Mouse (Mus musculus) layer of hippocampus, postnatal 25 days (tissue): Measurements from ENCODE around the gene Foxp1. TPM values are rescaled to one million over a fixed set of nuclear protein-coding genes. Genes with fewer than 3 reads are reported as not detected.

Experiments
- DNase-seq, 2 experiments: peaks; one replicate each; pipeline ENCODE4 v3.0.0; 2022; ENCODE audit warnings: mixed read lengths in 2 of 2, low spot score in 1 of 2; ENCODE audit errors: extremely low spot score in 1 of 2
- total RNA-seq, 2 experiments: library from RNA; stranded (reverse); gene quantifications; 2 replicates each; pipeline ENCODE4 v1.2.3; 2021

Foxp1 gene
- total RNA-seq, 2 experiments from 2014 or later = 85.7 to 92.0 TPM

DNA sequence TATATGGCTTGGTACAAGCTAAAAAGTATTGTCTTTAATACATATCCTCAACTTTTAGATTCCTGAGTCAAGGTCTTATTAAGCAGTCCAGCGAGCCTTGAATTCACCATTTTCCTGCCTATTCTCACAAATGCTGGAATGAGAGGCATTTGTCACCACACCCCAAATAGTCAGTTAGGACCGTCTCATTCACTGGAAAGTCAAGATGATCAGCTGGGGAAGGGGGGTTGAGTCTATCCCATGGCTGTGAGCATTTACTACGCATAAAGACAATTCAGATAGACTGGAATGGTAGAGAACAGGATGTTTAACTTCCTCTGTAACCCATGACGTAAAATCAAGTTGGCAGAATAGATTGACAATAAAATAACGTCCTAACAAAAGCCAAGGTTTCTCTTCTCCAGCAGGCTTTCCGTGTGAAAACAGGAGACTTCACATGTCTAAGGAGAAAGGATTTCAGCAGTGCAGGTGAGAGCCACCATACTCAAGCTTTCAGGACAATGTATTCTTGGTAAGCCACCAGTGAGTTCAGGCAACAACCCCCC lies 351.2 kb downstream of the Foxp1 start:
- no peak for DNase-seq

DNA sequence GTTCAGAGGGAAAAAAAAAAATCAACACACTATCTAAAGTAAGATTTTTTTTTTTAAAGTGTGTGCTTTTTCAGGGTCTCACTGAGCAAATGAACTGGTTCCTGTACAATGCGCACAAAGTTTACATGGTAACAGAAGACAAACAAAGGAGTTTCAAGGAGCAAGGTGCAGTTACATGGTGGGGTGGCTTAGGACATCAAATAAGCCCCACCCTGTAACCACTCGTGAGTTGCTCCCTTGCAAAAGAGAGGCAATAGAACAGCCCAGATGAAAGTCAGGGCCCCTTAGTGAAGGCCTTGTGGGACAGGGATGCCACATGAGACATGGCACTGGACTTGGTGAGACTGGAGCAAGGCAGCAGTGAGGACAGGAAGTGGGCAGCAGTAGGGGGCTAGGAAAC lies 353.8 kb downstream of the Foxp1 start:
- DNase-seq = no peak

DNA sequence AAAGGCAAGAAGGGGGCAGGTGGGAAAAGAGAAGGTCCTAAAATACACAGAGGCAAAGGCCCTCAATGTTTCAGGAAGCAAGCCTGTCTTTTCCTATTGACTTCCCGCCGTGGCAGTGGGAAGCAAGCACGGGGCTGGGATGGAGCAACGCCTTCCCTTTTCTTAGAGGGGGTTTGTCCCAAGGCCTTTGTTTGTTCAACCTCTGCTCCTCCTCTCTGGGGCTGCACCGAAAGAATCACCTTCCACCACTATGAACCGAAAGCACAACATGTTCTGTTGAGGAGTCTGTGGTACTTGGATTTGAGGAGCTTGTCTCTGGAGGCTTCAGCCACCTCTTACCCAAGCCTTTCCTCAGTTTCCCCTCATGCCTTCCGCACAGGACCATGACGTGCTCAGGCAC lies 355.5 kb downstream of the Foxp1 start:
- no peak for DNase-seq

GRCm38 (mm10) chr6:99166169-99166568 lies 356.4 kb downstream of the Foxp1 start:
- no peak for DNase-seq

DNA sequence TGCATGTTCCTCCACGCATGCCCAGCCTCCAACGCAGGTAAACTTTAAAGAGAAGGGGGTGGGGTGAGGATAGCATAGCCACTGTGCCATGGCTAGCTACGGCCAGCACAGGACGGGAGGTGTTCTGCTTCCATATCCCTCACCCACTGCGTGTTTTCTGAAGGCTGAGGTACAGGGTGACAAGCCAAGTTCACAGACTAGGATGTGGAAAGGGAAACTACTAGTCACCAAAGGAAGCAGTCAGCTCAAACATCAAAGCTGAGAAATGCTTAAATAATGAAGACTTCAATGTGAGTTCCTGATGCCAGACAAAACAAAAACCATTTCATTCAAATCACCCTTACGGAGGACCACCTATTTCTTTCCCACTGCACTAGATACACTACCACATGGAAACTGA lies 357.8 kb downstream of the Foxp1 start:
- no peak for DNase-seq

DNA sequence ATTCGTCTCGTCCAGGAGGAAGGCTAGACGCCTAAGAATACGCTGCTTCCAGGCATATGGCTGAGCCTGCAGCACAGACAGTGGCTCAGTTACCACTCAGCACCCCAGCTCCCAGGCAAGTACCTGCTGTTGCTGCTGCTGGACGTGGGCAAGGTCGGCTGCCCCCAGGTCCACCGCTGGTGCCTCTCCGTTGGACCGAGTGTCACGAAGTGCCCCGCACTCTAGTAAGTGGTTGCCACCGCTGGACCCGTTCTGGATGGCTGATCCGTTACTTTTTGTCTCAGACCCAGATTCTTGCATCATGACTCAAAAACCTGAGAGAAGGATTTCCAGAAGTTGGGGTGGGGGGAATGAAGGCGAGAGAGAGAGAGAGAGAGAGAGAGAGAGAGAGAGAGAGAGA lies 359.8 kb downstream of the Foxp1 start:
- DNase-seq = no peak

DNA sequence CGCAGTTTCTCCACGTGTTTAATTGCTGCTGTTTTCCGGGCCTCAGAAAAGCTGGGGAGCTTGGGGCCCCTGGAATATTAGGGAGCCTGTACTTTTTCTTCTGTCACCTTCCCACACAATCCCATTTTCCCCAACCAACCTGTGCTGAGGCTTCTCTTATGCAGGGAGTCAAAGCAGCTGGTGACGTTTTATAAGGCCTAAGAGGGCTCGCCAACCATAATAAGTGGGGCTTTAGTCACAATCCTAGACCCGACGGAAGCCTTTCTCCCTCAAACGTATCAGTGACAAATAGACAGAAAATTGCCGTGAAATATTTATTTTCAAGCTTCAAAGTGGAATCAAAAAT lies 362.2 kb downstream of the Foxp1 start:
- DNase-seq = no peak

DNA sequence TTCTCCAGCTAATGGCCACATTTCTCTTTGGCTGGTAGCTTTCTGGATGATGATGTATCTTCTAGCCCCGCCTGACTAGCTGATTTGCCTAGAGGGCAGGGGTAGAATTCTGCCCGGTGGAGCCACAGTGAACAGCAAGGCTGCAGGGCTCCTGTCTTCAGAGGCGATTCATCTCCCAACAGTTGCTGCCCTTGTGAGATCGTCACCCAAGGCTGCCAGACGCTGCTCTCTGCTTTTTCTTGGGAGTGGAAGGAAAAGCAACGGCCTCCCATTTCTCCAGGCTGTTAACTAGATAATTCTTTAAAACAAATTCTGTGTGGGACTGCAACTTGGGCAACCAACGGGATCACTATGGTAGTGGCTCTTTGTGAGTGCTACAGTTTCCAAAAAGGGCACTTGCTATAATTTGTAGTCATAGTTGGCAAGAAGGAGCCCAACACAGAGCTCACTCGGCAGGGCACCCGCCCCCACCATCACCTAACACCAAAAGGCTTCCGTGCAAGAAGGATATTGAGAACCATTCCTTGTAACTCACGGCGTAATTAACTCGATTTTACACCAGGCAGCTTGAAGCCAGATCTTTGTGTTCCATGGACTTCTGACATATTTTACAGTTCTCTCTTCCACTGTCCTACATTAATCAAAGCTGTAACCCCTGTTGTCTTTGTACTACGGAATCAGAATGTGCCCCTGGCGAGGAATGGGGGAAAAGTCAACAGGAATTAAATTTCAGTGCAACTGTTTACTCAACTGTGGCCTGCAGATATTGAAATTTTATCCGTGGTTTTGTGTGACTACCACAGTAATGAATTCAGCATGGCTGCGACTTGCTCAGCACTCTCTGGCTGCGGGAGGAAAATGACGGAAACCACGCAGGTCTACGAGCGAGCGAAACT lies 362.8 kb downstream of the Foxp1 start:
- no peak for DNase-seq

- DNase-seq = no peak
Measured at GRCm38 (mm10) chr6:99153682-99154081, 368.8 kb downstream of the Foxp1 start.

DNA sequence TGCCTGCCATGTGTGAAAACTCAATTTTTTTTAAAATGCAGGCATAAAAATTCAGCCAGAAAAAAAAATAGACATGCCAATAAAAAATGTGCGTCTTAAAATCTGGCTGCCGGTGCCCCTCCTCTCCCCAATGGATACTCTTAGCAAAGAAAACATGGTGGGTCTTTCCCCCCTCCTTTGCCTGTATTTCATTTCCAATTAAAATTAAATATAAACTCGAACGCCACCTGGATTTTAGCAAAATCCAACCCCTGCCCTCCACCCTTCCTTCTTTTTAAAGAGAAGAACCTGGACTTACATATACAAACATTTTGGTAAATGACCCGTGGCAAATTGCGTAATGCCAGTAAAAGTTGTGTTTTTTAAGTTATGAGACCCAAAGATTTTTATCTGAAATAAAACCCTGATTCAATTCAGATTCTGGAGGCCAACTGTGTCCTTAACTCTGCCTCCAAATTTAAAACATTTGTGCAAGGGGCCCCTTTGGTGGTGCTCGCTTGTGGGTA lies 376.1 kb downstream of the Foxp1 start:
- DNase-seq = no peak

GRCm38 (mm10) chr6:99145033-99145432 lies 377.5 kb downstream of the Foxp1 start:
- DNase-seq = no peak

DNA sequence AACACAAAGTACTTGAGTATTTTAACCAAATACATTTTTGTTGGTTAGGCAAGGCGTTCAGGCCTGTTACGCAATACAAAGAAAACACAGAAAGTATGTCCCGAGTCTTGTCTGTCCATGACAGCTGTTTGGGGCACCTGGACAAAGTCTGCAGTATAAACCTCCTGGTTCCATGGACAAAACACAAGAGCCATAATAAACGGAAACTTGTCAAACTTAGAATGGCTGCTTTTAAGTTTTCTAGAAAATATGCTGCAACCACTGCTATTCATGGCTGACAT lies 378.8 kb downstream of the Foxp1 start:
- DNase-seq = no peak

DNA sequence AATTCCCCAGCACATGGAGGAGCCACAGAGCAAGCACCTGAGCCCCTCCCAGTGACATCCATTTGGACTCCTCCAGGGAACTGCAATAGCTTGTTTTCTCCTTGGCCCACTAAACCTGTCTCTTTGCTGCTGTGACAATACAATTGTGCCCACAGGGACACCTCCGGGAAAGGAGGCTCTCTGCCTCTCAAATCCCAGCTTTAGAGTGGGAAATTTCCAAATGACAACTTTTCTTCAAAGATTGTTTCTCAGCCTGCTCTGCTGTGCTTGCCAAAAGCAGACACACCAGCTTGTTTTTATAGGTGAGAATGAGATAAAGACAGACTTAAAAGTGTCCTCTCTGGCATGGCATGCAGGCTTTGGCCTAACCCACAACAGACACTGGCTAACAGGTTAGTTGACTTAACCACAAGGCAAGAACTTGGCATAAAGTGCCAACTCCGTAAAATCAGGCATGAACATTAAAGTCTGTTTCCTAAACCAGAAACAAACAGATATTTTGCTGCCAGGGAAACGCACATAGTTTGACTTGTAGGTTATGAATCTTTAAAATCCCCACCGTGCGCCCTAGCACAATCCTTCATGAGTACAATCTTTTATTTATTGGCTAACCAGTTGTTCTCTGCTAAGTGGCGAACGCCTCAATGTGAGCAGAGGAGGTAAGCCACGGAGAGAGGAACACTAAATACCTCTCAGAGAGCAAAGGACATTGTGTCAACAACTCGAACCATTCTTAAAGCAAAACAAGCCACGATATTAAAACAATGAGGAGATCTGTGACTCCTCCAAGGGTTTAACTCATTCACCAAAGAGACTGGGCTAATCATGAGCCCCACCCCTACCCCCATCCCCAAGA lies 379.4 kb downstream of the Foxp1 start:
- no peak for DNase-seq

DNA sequence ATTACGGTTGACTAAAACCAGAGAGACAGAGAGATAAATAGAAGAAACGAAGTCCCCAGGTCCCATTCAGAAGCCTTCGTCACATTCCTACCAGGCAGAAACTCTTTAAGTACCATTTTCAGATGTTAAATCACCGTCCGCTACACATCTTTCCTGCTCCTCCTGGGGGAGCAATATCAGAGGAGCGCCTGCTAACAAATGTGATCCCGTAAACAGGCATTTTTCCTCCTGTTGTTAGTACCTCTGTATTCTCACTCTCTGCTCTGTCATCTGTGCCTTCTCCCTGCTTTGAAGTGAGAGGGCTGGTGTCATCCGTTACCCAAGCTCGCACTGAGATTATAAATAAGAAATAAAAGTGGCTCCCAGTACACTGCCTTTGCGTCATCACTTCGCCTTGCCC lies 384.5 kb downstream of the Foxp1 start:
- DNase-seq = no peak

GRCm38 (mm10) chr6:99137071-99137470 lies 385.4 kb downstream of the Foxp1 start:
- no peak for DNase-seq

GRCm38 (mm10) chr6:99135938-99136729 lies 386.4 kb downstream of the Foxp1 start:
- DNase-seq = no peak

GRCm38 (mm10) chr6:99131815-99132214 lies 390.7 kb downstream of the Foxp1 start:
- no peak for DNase-seq

- no peak for DNase-seq
Measured at GRCm38 (mm10) chr6:99130758-99131410, 391.6 kb downstream of the Foxp1 start.

DNA sequence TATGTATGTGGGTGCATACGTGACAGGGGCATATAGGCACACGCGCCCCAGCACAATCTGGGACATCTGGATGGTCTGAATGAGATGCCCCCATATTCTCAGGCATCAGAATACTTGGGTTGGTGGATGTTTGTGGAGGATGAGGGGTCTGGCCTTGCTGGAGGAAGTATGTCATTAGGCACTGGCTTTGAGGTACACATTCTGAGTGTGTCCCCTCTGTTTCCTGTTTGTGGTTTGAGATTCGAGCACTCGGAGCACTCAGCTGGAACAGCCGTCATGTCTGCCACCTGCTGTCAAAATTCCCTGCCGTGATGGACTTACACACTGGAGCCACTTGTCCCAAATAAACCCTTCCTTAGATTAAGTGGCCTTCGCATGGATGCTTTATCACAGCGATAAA lies 395.8 kb downstream of the Foxp1 start:
- DNase-seq = no peak
